Mouse (Mus musculus) urinary bladder, adult 18-20 months (tissue): ENCODE data around the gene Opn4.
A peak's percentile ranks its signal among the peaks of the same experiment; 100 is the strongest.

Experiments
- DNase-seq, 2 experiments: peaks; one replicate each; pipeline ENCODE4 v3.0.0; 2022; ENCODE audit warnings: low spot score in 2 of 2, mixed read lengths in 2 of 2

Gene Opn4

DNA sequence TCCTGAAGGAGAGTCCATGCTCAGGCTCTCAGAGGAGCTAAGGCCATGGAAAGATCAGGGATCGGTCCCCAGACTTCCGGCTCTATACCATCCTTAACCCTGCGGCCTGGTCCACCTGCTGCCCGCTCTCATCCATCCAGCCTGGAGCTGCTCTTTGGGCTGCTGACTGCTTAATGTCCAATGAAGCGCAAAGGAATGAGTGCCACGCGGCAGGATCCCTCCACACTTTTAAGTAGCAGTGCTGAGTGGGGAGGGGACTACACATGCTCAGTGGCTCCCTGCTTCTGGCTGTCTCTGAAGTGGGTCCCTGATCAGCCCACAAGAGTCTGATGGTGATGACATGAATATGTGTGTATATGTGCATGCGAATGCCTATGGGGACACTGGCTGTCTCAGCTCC, at the start of gene Opn4:
Gene Opn4 (minus strand): TSS at position 202 of the 400 bp plus-strand sequence.
- no peak for DNase-seq

DNA sequence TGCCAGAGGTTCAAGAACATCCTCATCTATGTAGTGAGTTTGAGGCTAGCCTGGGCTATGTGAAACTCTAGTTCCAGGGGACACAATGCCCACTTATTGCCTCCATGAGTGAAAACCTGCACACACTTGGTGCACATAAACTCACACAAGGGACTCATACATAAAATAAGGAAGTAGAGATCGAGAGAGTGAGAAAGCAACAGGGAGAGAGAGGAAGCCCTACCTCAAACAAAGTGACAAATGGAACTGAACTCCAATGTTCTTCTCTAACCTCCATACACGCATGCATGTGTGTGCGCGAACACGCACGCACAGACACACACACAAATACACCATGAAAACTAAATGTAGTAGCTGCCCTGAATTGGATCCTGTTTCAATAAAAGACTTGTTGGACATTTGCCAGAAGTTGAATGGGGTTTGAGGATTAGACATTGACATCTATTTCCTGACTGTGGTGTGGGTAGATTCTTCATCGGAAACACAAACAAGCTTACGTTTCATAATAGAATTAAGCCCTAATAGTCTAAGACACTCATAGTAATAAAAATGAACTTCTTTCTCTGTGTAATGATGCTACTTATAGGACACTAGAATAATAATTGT, 48.0 kb upstream of the Opn4 start:
- DNase-seq = no peak

DNA sequence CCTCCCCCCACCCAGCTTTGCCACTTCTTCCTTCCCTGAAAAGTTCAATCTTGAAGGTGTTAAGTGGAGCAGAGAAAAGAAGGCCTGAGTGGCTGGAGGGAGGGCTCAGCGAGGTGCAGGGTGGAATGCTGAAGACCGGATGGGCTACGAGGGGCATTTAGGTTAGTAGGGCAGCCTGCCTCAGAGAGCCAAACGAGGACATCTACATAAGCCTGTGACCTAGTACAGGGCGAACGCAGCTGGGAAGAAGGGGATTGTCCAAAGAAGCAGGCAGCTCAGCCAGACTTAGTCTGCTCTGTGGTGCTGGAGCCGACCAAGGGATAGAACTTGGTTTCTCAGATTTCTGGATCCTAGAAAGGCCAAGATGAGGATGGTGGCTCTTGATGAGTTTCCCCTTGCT, 44.2 kb upstream of the Opn4 start:
- DNase-seq = no peak

DNA sequence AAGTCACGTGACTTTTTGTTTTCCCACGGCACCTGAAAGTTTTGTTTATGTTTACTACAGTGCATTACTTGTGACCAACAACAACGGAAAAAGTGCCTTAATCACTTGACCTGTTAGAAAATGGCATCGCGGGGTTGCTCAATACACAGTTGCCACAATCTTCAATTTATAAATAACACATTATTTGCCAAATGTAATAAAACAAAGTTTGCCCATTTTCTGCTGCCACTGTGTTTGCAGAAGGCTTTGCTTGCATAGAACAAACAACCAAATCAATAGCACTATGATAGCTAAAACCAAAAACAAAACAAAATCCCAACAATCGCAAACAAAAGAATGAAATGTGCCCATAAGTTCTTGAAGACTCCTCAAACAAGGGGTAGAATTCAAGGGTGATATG, 35.8 kb upstream of the Opn4 start:
- no peak for DNase-seq

DNA sequence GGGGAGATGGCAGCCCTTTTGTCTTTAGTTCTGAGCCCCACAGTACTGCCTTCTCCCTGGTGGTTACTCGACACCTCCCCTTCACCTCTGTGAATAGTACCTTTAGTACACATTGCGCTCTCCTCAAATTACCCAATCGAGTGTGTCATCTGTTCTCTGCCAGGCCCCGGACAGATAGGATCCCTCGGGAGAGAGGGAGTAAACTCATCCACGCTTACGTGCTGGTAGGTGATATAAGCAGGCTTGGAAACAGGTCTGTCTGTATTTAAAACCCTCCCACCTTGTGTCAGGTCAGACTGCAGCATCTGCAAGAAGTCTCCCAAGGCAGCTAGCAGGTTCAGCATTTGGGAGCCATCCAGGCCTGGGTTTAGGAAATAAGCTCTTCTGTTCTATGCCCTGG, 35.2 kb upstream of the Opn4 start:
- no peak for DNase-seq

DNA sequence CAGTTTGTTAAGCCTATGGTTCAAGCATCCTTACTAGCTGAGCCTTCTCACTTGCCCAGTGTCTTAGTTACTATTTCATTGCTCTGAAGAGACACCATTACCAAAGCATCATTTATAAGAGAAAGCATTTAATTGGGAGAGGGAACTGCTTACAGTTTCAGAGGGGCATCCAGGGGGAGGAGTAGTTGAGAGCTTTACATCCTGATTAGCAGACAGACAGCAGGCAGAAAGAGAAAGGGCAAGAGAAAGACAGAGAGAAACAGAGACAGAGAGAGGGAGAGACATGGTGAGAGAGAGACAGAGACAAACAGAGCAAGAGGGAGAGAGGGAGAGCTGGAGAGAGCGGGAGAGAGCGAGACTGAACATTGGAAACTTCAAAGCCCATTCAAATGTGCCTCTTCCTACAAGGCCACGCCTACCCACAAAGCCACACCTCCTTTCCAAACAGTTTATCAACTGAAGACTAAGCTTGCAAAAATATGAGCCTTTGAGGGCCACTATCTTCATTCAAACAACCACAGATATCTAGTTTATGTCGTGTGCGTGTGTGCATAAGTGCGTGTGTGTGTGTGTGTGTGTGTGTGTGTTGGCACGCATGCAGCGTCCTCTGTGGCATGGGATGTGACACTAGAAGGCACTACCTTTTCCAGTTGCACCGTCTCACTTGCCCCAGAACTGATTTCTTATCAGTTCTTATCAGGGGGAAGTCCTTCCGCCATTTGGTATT, 32.9 kb upstream of the Opn4 start:
- DNase-seq = no peak

DNA sequence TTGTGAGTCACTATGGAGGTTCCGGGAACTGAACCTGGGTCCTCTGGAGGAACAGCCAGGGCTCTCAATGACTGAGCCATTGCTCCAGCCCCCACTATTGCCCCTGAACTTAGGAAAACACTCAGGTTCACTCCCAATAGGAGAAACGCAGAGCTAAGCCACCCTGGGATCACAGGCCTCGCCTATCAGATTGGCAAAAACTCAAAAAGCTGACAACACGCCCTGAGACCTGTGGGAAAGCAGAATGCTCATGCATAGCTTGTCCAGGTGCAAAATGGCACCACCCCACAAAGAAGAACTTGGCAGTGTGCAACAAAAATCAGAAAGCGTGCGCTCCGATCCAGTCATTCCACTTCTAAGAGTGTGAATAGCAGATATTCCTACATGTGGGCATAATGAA, 26.9 kb upstream of the Opn4 start:
- DNase-seq = no peak

DNA sequence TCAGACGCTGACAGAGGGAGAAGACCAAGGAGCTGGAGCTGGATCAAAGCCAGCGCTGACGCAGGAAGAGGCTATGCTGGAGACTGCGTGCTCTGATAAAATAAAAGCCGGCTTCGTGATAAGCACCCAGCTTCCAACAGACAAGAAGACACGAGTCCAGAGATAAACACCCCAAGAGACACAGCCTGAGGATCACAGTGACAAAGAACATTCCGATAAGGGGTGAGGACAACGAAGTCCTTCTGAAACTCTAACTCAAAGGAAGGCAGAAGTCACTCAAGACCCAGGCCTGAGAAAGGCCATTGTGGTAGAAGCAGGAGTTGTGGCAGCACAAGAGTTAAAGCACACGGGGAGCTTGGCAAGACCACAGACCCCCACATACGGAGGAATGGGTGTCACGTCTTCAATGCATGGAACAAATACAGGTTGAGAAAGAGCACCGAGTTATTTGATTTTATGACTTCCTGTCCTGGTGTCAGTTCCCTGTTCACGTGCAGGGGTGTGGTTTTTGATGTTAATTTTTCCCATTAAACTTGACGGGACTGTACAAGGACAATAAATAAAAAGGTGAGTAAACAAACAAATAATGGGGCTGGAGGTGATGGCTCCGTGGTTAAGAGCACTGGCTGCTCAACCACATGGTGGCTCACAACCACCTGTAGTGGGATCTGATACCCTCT, 23.7 kb upstream of the Opn4 start:
- no peak for DNase-seq

DNA sequence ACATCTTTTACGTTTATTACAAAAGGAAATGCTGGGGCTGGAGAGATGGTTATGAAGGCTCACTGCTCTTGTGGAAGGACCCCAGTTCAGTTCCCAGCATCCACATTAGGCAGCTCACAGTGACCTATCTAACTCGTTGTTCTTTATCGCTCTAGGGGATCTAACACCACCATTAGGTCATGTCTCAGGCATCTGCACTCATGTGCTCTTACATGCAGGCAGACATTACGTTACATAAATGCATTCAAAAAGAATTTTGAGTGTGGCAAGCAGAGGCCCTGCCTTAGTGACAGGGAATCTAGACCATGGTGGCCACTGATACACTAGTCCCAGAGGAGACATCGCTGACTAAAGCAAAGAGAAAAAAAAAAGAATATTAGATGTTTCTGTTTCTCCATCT, 23.1 kb upstream of the Opn4 start:
- DNase-seq = no peak

DNA sequence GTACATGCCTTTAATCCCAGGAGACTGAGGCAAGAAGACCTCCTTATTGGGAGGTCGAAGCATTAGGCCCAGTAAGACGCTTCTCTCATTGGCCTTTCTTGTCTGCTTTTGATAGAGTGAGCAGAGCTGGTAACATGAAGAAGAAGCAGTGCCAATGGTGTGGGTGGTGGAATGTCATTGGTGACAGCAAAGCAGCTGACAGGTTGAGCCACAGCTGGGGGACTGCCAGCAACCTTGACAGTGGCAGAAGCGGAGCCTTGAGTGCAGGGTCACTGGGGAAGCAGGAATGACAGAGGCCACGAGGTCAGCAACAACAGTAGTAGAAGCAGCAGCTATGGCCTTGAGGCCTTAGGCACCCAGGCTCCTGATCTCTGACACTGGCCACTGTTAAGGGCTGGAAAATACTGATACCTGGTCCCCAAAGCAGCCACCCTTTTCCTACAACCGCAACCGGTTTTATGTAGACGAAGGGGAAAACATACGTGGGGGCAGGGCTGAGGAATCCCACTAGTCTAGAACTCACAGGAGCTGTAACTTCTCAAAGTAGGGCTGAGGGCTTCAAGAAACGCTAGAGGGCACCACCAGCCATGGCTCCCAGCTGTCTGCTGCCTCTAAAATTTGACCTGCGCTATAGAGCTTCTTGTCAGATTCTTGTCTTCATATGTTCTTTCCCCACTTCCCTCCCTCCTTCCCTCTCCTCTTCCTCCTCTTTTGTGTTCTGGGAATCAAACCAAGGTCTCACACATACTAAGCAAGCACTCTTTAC, 20.9 kb upstream of the Opn4 start:
- peak; percentile 25 to 26 for DNase-seq

DNA sequence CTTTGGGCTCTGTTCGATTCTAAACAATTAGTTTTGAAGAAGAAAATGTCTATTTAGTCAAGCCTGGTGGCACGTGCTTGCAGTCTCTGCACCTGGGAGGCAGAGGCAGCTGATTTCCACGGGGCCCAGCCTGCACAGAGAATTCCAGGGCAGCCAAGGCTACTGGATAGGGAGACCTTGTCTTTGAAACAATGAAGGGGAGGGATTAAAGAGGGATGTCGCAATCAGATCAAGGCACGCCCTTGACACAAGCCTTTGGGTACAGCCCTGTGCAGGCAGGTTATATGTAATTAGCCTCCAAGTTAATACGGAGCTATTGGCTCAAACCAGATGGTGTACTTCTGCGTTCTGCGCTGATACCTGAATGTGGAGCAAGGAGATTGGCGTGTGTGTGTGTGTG, 18.9 kb upstream of the Opn4 start:
- DNase-seq = no peak

DNA sequence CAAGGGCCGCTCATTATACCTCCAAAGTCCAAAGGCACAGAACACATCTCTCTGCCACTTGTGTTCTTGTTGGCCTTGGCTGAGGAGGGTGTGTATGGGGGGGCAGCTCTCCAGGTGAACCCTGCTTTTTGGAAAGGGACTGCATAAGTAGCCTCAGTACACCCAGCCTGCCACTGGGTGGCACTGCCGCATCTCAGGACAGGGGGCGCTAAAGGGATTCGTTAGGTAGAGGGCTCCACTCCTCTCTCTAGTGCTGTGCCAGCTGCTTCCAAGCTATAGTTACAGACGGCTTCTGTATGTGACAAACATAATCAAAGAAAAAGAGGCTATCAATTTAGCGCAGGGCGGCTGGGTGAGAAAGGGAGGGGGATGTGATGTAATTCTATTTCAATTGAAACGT, 16.9 kb upstream of the Opn4 start:
- DNase-seq = peak; percentile 74 to 81

DNA sequence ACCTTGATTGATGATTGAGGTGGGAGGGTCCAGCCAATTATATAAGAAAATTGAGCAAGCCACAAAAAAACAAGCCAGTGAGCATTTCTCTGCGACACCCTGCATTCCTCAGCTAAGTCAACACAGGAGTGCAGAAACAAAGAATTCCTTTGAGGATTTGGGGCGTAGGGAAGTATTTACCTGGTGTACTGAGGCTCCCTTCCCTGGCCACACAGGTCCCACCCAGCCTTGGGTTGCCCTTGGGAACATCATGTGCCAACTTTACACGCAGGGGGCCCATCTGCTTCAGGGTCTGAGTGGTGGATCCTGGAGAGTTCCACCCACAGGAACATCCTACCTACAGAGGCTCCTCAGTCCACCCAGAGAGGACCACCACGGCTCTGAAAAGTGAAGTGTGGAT, 15.7 kb upstream of the Opn4 start:
- no peak for DNase-seq

DNA sequence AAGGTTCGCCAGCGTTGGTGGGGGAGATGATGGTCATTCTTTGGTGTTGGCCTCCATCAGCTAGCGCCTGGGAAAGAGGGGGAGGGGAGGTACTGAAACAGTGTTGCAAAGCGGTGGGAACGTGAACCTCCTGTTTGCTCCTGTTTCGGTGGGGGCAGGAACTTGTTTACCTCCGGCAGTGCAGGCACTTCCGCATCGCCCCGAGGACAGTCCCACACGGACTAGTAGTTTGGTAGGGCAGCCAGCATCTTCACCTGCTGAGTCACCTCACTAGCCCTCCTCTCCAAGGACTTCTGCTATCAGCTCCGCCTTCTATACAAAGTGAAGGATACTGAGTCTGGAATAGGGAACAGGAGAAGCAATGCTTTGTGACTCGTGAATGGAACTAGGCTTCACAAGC, 15.1 kb upstream of the Opn4 start:
- peak in 1 of 2 experiments; percentile 13 for DNase-seq

DNA sequence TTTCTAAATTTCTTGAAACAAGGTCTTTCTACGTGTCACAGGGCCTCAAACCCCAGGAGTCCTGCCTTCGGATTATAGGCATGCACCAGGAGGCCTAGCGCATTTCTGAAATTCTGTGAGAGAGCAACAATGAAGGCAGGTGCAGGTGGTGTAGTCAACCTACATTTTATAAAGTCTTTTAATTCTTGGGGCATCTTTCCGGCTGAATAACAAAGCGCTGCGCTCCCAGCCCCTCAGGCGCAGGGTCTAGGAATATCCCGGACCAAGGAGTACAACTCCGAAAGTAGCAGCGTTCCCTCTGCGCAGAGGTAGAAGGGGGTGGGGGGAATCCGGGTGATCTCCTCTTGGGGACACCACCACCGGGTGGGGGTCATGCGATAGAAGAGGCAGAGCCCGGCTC, 14.6 kb upstream of the Opn4 start:
- DNase-seq = no peak

DNA sequence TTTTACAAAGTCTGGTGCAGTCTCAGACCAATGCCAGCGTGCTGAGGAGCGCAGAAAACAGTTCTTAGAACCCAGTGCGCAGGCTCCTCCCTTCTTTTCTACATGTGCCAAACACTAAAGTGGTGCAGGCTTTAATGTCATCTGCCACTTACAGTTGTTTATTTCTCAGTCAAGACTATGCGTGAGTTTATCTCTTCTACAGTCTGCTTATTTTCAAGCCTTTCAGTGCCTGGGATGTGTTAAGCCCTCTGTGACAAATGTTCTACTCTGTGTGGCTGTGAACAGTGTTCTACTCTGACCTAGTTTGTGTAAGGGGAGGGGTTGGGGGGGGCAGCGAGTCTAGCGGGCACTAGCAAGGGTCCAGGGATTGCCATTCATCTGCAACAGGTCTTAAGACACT, 13.6 kb upstream of the Opn4 start:
- DNase-seq = no peak

DNA sequence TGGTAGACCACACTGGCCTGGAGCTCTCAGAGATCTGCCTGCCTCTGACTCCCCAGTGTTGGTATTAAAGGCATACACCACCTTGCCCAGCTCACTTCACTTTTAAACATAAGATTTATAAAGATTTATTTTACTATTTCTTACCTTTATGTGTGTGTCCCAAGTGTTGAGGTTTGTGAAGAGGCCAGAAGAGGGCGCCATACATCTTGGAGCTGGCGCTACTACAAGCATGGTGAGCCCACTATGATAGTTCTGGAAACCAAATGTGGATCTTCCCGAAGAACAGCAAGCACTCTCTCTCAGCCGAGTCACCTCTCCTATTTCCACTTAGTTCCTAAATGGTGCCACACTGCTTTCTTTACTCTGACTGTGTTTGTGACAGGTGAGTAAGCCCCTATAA, 12.3 kb upstream of the Opn4 start:
- DNase-seq = no peak

DNA sequence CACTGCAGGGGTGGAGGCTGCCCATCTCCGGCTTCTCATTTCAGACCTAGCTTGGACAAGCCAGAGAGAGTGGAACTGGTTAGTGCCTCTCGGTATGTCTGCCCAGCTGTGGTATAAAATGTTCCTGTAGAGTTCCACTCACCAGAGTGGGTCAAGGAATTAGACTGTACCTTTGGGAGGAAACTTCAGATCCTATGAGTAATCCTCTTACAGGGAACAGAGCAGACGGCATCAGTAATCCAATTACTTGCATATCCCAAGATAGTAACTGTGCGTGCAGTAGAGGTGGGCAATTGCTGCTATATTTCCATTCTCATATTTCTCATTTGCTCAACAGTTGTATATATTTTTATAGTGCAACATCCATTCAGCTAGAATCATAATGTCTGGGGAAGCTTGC, 11.6 kb upstream of the Opn4 start:
- no peak for DNase-seq

DNA sequence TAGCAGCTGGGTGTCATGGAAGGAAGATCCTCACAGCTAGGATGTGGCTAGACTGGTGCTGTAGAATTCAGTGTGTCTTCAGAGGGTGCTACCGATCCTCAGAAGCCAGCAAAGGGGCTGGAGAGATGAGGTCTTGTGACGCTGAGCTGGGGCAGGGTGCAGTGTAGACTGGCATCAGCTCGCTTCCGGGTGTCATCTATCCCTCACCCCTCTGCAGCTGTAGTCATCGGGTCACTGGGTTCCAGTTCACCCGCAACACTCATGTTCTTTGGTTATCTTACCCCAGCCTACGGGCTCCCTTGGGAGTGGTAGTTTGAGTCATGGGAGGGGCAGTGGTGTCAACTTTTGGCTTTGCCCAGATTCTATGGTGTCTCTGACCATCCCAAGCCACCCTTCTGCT, 2.0 kb upstream of the Opn4 start:
- DNase-seq = no peak

DNA sequence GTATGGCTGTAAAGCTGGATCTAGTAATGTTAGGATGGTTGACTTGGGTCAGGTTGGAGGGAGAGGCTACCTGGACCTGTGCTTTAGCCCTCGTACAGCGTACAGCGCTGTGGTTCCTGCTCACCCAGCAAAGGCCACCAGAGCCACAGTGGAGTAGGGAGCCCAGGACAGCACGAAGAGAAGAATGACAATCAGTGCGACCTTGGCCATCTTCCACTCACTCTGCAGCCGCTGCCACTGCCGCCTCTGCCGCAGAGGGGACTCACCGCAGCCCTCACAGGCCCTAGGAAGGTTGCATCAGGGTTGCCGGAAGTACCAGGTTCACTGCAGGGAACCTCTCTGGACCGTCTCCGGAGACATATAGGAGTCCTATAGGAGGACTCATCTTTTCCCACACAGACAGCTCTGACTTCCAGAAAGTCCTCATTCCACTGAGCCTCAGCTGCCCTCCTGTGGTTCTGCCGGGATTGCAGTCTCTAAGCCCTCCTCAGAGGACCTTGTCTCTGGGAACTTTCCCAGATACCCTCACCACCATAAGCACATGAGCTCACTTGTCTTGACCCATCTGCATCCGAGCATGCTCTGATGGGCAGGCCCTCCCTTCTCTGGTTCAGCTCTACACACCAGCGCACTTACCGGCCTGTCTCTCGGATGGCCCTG, 4.2 kb downstream of the Opn4 start:
- no peak for DNase-seq

DNA sequence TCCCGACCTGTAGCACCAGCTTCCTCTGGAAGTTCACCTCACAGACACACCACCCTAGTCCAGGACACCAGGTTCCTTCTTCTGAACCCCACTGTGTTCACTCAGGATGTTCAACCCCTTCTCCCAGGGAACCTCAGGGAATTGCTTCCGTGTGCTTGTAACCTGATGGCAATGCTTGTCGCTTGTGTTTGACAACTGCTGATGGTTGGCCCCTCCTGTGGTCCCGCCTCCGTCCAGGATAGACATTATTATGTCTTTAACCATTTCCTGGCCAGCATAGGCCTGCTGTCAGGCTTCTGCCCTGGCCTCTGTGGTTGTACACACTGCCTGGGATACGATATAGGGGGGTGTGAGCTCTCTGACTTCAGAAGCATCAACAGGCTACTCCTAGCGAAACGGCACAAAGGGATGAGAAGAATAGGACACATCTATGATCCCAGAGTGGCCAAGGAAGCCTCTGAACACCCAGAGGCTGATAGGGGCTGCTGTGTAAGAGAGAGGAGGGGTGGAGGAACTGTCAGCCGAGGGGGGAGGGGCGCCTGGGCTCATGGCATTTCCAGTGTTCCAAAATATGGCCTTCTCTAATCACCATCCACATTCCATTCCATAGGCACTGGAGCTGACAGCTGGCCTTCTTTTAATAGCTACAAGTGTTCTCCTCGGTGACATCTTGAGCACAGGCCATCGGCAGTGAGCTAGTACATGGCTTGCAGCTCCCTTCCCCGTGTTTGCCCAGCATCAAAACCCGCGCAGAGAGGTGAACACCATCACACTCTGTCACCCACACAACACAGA, 8.0 kb downstream of the Opn4 start:
- no peak for DNase-seq
